15 mouse cellular contexts compared by ENCODE assay signal in the genomic region with DNA sequence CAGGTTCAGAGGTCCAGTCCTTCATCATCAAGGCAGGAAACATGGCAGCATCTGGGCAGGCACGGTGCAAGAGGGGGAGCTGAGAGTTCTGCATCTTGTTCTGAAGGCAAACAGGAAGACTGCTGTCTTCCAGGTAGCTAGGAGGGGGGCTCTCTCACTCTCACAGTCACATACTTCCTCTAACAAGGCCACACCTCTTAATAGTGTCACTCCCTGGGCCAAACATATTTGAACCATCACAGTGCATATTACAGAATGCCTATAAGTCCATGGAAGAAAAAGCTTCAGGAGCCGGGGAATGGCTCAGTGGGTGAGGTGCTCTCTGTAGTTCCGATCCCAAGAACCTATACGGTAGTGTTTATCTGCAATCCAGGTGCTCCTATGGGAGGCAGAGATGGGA. TPM values are rescaled to one million over a fixed set of nuclear protein-coding genes. Genes with fewer than 3 reads are reported as not detected.
DNase-seq lines count a peak whose midpoint lies in the region; ATAC-seq and TF ChIP-seq lines count a peak whose summit lies in the region.
"Had no signal": no experiment of that assay in that cellular context is flagged by ENCODE, and none has a peak within 500 bp of the region (broad histone marks: within the 10 kb centered on the region; RNA-seq: fewer than 3 reads in every experiment).

No protein-coding gene starts in this region.

- H3K36me3 ChIP-seq in neural tube, embryonic 13.5 days = no peaks in the 10 kb centered on the region
- peaks cover 0 to 5% of the 10 kb centered on the region in 2 experiments; a peak in 2 of 4 replicates for H3K36me3 ChIP-seq in MEL (ENCODE audit: control insufficient read depth in 1 of 2, insufficient read depth in 2 of 2, low read length in 2 of 2)
- H3K36me3 ChIP-seq in forebrain, embryonic 12.5 days (replicated peaks) = no peaks in the 10 kb centered on the region
- H3K36me3 ChIP-seq in lung, postnatal 0 days (ENCODE audit: insufficient read depth, low read length) = no peaks in the 10 kb centered on the region
- H3K36me3 ChIP-seq: midbrain, embryonic 12.5 days had no signal

- TF ChIP-seq RAD21 in MEL (IDR thresholded peaks at IDR 0.05; ENCODE audit: low read depth, low read length) = no peak

- H3K4me3 ChIP-seq in neural tube, embryonic 13.5 days = no peak overlapping the region
- H3K4me3 ChIP-seq in MEL (ENCODE audit: control insufficient read depth in 1 of 2, insufficient read depth in 1 of 2, low read depth in 2 of 2, low read length in 2 of 2) = peak overlapping the region; percentile 18 to 32
- H3K4me3 ChIP-seq in forebrain, embryonic 12.5 days (replicated peaks) = no peak overlapping the region
- no peak overlapping the region for H3K4me3 ChIP-seq in lung, postnatal 0 days (ENCODE audit: low read depth, low read length)
- H3K4me3 ChIP-seq: midbrain, embryonic 12.5 days had no signal

- ATAC-seq in neural tube, embryonic 13.5 days (ENCODE audit: low read depth) = no peak
- no peak for ATAC-seq in forebrain, embryonic 12.5 days (ENCODE audit: low FRiP score)
- peak; percentile 27; the same call in 1 of the 2 replicates for ATAC-seq in neutrophil, adult 5-6 weeks (ENCODE audit: extremely low read depth, insufficient number of reproducible peaks, low FRiP score, poor library complexity, severe bottlenecking)
- ATAC-seq in lung, postnatal 0 days = no peak

- H3K9ac ChIP-seq in neural tube, embryonic 13.5 days = no peak overlapping the region
- no peak overlapping the region for H3K9ac ChIP-seq in MEL (ENCODE audit: control insufficient read depth, low read depth, low read length, poor library complexity, severe bottlenecking)
- no peak overlapping the region for H3K9ac ChIP-seq in forebrain, embryonic 12.5 days
- H3K9ac ChIP-seq in lung, postnatal 0 days (replicated peaks; ENCODE audit: low read depth) = no peak overlapping the region

- H3K27ac ChIP-seq in neural tube, embryonic 13.5 days (replicated peaks) = no peak overlapping the region
- H3K27ac ChIP-seq in MEL (ENCODE audit: control insufficient read depth, low read depth, low read length) = no peak overlapping the region
- no peak overlapping the region; the same call in 1 of the 2 replicates for H3K27ac ChIP-seq in forebrain, embryonic 12.5 days
- no peak overlapping the region for H3K27ac ChIP-seq in lung, postnatal 0 days (ENCODE audit: low read length)
- H3K27ac ChIP-seq: midbrain, embryonic 12.5 days had no signal

- TF ChIP-seq POLR2A in MEL (IDR thresholded peaks at IDR 0.05; ENCODE audit: control insufficient read depth in 1 of 2, insufficient read depth in 1 of 2, low read depth in 1 of 2, low read length in 2 of 2, poor library complexity in 1 of 2) = no peak

- H3K4me1 ChIP-seq in neural tube, embryonic 13.5 days (replicated peaks) = peaks cover 25% of the 10 kb centered on the region
- peaks cover 0 to 15% of the 10 kb centered on the region in 2 experiments; a peak in 2 of 4 replicates for H3K4me1 ChIP-seq in MEL (ENCODE audit: control insufficient read depth in 1 of 2, insufficient read depth in 2 of 2, low read length in 2 of 2)
- H3K4me1 ChIP-seq in forebrain, embryonic 12.5 days = peaks cover 21% of the 10 kb centered on the region
- H3K4me1 ChIP-seq in lung, postnatal 0 days (ENCODE audit: insufficient read depth, low read depth, low read length) = peaks cover 4% of the 10 kb centered on the region

- H3K9me3 ChIP-seq in neural tube, embryonic 13.5 days = no peaks in the 10 kb centered on the region
- H3K9me3 ChIP-seq in MEL (replicated peaks; ENCODE audit: insufficient read depth, low read length) = no peaks in the 10 kb centered on the region
- no peaks in the 10 kb centered on the region for H3K9me3 ChIP-seq in forebrain, embryonic 12.5 days
- H3K9me3 ChIP-seq in lung, postnatal 0 days (ENCODE audit: low read length) = no peaks in the 10 kb centered on the region
- H3K9me3 ChIP-seq: midbrain, embryonic 12.5 days had no signal

- 84% methylated on average over 4 of the region's 4 CpGs for WGBS in neural tube, embryonic 13.5 days
- WGBS in forebrain, embryonic 12.5 days = 82% methylated on average over 4 of the region's 4 CpGs
- 57% methylated on average over 4 of the region's 4 CpGs for WGBS in lung, postnatal 0 days

- no peaks in the 10 kb centered on the region; the same call in 1 of the 2 replicates for H3K27me3 ChIP-seq in neural tube, embryonic 13.5 days
- no peaks in the 10 kb centered on the region for H3K27me3 ChIP-seq in MEL (ENCODE audit: control insufficient read depth in 1 of 2, insufficient read depth in 2 of 2, low read length in 2 of 2)
- no peaks in the 10 kb centered on the region for H3K27me3 ChIP-seq in forebrain, embryonic 12.5 days
- no peaks in the 10 kb centered on the region for H3K27me3 ChIP-seq in lung, postnatal 0 days (replicated peaks; ENCODE audit: insufficient read depth, low read length)

- H3K4me2 ChIP-seq in neural tube, embryonic 13.5 days = peak overlapping the region; percentile 44; the same call in 1 of the 2 replicates
- H3K4me2 ChIP-seq in forebrain, embryonic 12.5 days = peak overlapping the region; percentile 46
- H3K4me2 ChIP-seq in lung, postnatal 0 days (replicated peaks; ENCODE audit: low read depth, low read length) = no peak overlapping the region

- DNase-seq in neural tube, embryonic 10.5 days (ENCODE audit: extremely low spot score, low spot score) = no peak
- DNase-seq in MEL (ENCODE audit: low read depth, low spot score) (peak; percentile 56), liver (no peak)
- DNase-seq in right cerebral cortex, postnatal 10 days (ENCODE audit: low spot score in 2 of 2) = no peak
- DNase-seq in lung, postnatal 0 days (ENCODE audit: low spot score) = no peak
- DNase-seq: adrenal gland, adult 2 months; cerebellum, postnatal 36 days; gastrocnemius, postnatal 36 days; heart, postnatal 14 days; kidney, postnatal 14 days; layer of hippocampus, postnatal 36 days had no signal

- TF ChIP-seq CTCF in MEL (IDR thresholded peaks at IDR 0.05 in 2 of 3, conservative IDR thresholded peaks at IDR 0.05 in 1 of 3; ENCODE audit: control insufficient read depth in 1 of 3, insufficient read depth in 1 of 3, low read depth in 2 of 3, low read length in 3 of 3, poor library complexity in 1 of 3, severe bottlenecking in 1 of 3) = no peak
- no peak for TF ChIP-seq CTCF in lung, postnatal 0 days (IDR thresholded peaks at IDR 0.05)

- peaks cover 12% of the 10 kb centered on the region for H3K79me2 ChIP-seq in MEL (ENCODE audit: control insufficient read depth, insufficient read depth, low read length, poor library complexity)

- no peak for TF ChIP-seq EP300 in MEL (IDR thresholded peaks at IDR 0.05; ENCODE audit: low read depth in 1 of 2, low read length in 2 of 2)
- TF ChIP-seq EP300 in lung, postnatal 0 days (IDR thresholded peaks at IDR 0.05) = no peak

TF ChIP-seq in MEL, 35 proteins besides CTCF, POLR2A, EP300 and RAD21:
- TF ChIP-seq ETS1 (IDR thresholded peaks at IDR 0.05; ENCODE audit: low read depth, low read length) = no peak
- TF ChIP-seq MAZ (IDR thresholded peaks at IDR 0.05; ENCODE audit: low read depth, low read length) = 0 out of 2 replicates have a peak, but pooled peaks have one; percentile 43
- peak; percentile 17; the same call in 1 of the 2 replicates for TF ChIP-seq NELFE (IDR thresholded peaks at IDR 0.05; ENCODE audit: low read depth, low read length)

RNA-seq across cellular contexts. Expression of gene Sipa1l1, which starts 3.5 kb away (rescaled TPM):
- polyA plus RNA-seq in neural tube, embryonic 13.5 days (2015; fragmentation: Nextera tagmentation; extraction: Ambion mirVana) = 11.6 and 12.7 TPM in 2 replicates
- 18.1 and 30.1 TPM in 2 replicates for total RNA-seq in MEL (2012; rRNA removed)
- 10 to 100 TPM; 19.3 to 42.7 TPM for polyA plus RNA-seq in MEL (2012; ENCODE audit: insufficient read depth in 1 of 2, insufficient read length in 2 of 2, low read depth in 1 of 2, low replicate concordance in 2 of 2, missing spikeins in 1 of 2)
- 35.8 and 41.7 TPM in 2 replicates for polyA plus RNA-seq in forebrain, embryonic 12.5 days (2016; fragmentation: Nextera tagmentation; extraction: Ambion mirVana)
- total RNA-seq in neutrophil, adult 5-6 weeks (2017) = 63.7 and 69.6 TPM in 2 replicates
- 10.2 and 11.7 TPM in 2 replicates for polyA plus RNA-seq in lung, postnatal 0 days (2015; fragmentation: Nextera tagmentation; extraction: Ambion mirVana)

Comparison
In these comparisons a context has a peak if more than half of its experiments do, and no peak if none do; other contexts are left out.
1. H3K4me3 ChIP-seq: peak in MEL (2 of 2); none in neural tube, embryonic 13.5 days (single experiment), forebrain, embryonic 12.5 days (single experiment) and lung, postnatal 0 days (single experiment).